Comparison of ENCODE assay signal across 8 mouse cellular contexts in genomic region chr13:48130724-48131123, GRCm38 (mm10).
DNase-seq lines count a peak whose midpoint lies in the region; ATAC-seq and TF ChIP-seq lines count a peak whose summit lies in the region.

No protein-coding gene starts in this region.

- no peak for TF ChIP-seq POLR2A in thymus, adult 2 months (IDR thresholded peaks at IDR 0.05; ENCODE audit: control insufficient read depth, extremely low read depth, insufficient read depth, low read length, poor library complexity)

- H3K36me3 ChIP-seq in intestine, embryonic 16.5 days (ENCODE audit: control insufficient read depth, insufficient read depth, low read length), result no peaks in the 10 kb centered on the region
- no peaks in the 10 kb centered on the region for H3K36me3 ChIP-seq in midbrain, embryonic 10.5 days
- no peaks in the 10 kb centered on the region for H3K36me3 ChIP-seq in thymus, adult 2 months (ENCODE audit: control insufficient read depth, insufficient read depth, low read length)

- intact Hi-C loops in left cerebral cortex, postnatal 14 days (cut with DNase I), result no loop called here

- peak overlapping the region; percentile 32 for H3K4me3 ChIP-seq in intestine, embryonic 16.5 days (ENCODE audit: low read length)
- H3K4me3 ChIP-seq in midbrain, embryonic 10.5 days, result peak overlapping the region; percentile 42
- H3K4me3 ChIP-seq in thymus, adult 2 months (ENCODE audit: control insufficient read depth, insufficient read depth, low read length), result no peak overlapping the region

- TF ChIP-seq CTCF in thymus, adult 2 months (IDR thresholded peaks at IDR 0.05; ENCODE audit: borderline replicate concordance, control insufficient read depth, extremely low read depth, insufficient read depth, low read length, poor library complexity), result no peak

- 2% methylated on average over 17 of the region's 17 CpGs for WGBS in intestine, embryonic 16.5 days
- under 1% methylated on average over 17 of the region's 17 CpGs for WGBS in midbrain, embryonic 10.5 days
- whole genome bisulfite sequencing in thymus, adult 2 months, result 15% methylated on average over 17 of the region's 17 CpGs

- H3K9ac ChIP-seq in intestine, embryonic 16.5 days (ENCODE audit: low read depth, low read length), result 0 out of 2 replicates have a peak overlapping the region, but pooled peaks have one; percentile 25

- H3K27ac ChIP-seq in intestine, embryonic 16.5 days (ENCODE audit: low read length), result no peak overlapping the region
- H3K27ac ChIP-seq in midbrain, embryonic 10.5 days (replicated peaks), result peak overlapping the region; percentile 86
- no peak overlapping the region for H3K27ac ChIP-seq in thymus, adult 2 months (ENCODE audit: control insufficient read depth, insufficient read depth, low read length)

- no peaks in the 10 kb centered on the region for H3K9me3 ChIP-seq in intestine, embryonic 16.5 days (ENCODE audit: control insufficient read depth, low read length)
- no peaks in the 10 kb centered on the region for H3K9me3 ChIP-seq in midbrain, embryonic 10.5 days (replicated peaks)

- ATAC-seq in intestine, embryonic 16.5 days, result no peak

- H3K27me3 ChIP-seq in intestine, embryonic 16.5 days (replicated peaks; ENCODE audit: control insufficient read depth, insufficient read depth, low read length), result 0 out of 2 replicates have a peak, but pooled peaks cover 2% of the 10 kb centered on the region
- H3K27me3 ChIP-seq in midbrain, embryonic 10.5 days (ENCODE audit: low read depth, poor library complexity, severe bottlenecking), result no peaks in the 10 kb centered on the region; the same call in 1 of the 2 replicates
- no peaks in the 10 kb centered on the region for H3K27me3 ChIP-seq in thymus, adult 2 months (ENCODE audit: control insufficient read depth, insufficient read depth, low read length)

- H3K4me2 ChIP-seq in intestine, embryonic 16.5 days (ENCODE audit: low read depth, low read length), result peak overlapping the region; percentile 53

- DNase-seq in adrenal gland, postnatal 10 days, result peak; percentile 81
- peak; percentile 68 for DNase-seq in embryo, embryonic 9.5 days (ENCODE audit: extremely low spot score)
- peak; percentile 41 to 65 for DNase-seq in gastrocnemius, postnatal 4 days (ENCODE audit: low spot score in 2 of 2)
- peak; percentile 51 to 60 for DNase-seq in left cerebral cortex, postnatal 14 days (ENCODE audit: low spot score in 2 of 2)
- peak; percentile 83 for DNase-seq in midbrain, embryonic 10.5 days (ENCODE audit: low spot score)
- peak; percentile 12 for DNase-seq in skeletal muscle tissue, adult 2 months (ENCODE audit: low read depth, low spot score)
- no peak for DNase-seq in thymus, adult 2 months

- H3K4me1 ChIP-seq in intestine, embryonic 16.5 days (ENCODE audit: control insufficient read depth, insufficient read depth, low read length), result 0 out of 2 replicates have a peak, but pooled peaks cover 7% of the 10 kb centered on the region
- H3K4me1 ChIP-seq in midbrain, embryonic 10.5 days, result peaks cover 54% of the 10 kb centered on the region
- H3K4me1 ChIP-seq in thymus, adult 2 months (replicated peaks; ENCODE audit: control insufficient read depth, insufficient read depth, low read length), result no peaks in the 10 kb centered on the region
